In genomic region chr2:31904622-31905021, GRCm38 (mm10) we compare ENCODE assay signal across 13 mouse cellular contexts. TPM values are rescaled to one million over a fixed set of nuclear protein-coding genes. Genes with fewer than 3 reads are reported as not detected.
DNase-seq lines count a peak whose midpoint lies in the region; ATAC-seq and TF ChIP-seq lines count a peak whose summit lies in the region.
"Had no signal": no experiment of that assay in that cellular context is flagged by ENCODE, and none has a peak within 500 bp of the region (broad histone marks: within the 10 kb centered on the region; RNA-seq: fewer than 3 reads in every experiment).

No protein-coding gene starts in this region.

- peak; percentile 50 for TF ChIP-seq CTCF in kidney, postnatal 0 days (IDR thresholded peaks at IDR 0.05; ENCODE audit: low read depth)
- TF ChIP-seq CTCF in E14TG2a.4 (conservative IDR thresholded peaks at IDR 0.05; ENCODE audit: low read length) = peak; percentile 20
- peak in 2 of 3 experiments; percentile 17 to 39; a peak in 3 of 6 replicates for TF ChIP-seq CTCF in MEL (IDR thresholded peaks at IDR 0.05 in 2 of 3, conservative IDR thresholded peaks at IDR 0.05 in 1 of 3; ENCODE audit: control insufficient read depth in 1 of 3, insufficient read depth in 1 of 3, low read depth in 2 of 3, low read length in 3 of 3, poor library complexity in 1 of 3, severe bottlenecking in 1 of 3)

- no peaks in the 10 kb centered on the region for H3K36me3 ChIP-seq in kidney, postnatal 0 days (ENCODE audit: insufficient read depth, low read length)
- H3K36me3 ChIP-seq in kidney, embryonic 15.5 days = no peaks in the 10 kb centered on the region
- H3K36me3 ChIP-seq in E14TG2a.4 (ENCODE audit: insufficient read depth, low read length) (no peaks in the 10 kb centered on the region), MEL (ENCODE audit: control insufficient read depth in 1 of 2, insufficient read depth in 2 of 2, low read length in 2 of 2) (no peaks in the 10 kb centered on the region)
- H3K36me3 ChIP-seq in embryonic facial prominence, embryonic 14.5 days (ENCODE audit: control insufficient read depth, insufficient read depth, low read length) = no peaks in the 10 kb centered on the region
- H3K36me3 ChIP-seq: limb, embryonic 13.5 days had no signal

- H3K9ac ChIP-seq in kidney, postnatal 0 days (ENCODE audit: low read depth, low read length) = no peak overlapping the region
- no peak overlapping the region for H3K9ac ChIP-seq in kidney, embryonic 15.5 days
- H3K9ac ChIP-seq in MEL (ENCODE audit: control insufficient read depth, low read depth, low read length, poor library complexity, severe bottlenecking) = no peak overlapping the region
- no peak overlapping the region for H3K9ac ChIP-seq in embryonic facial prominence, embryonic 14.5 days (ENCODE audit: low read depth, low read length)

- H3K27ac ChIP-seq in kidney, postnatal 0 days = no peak overlapping the region
- no peak overlapping the region for H3K27ac ChIP-seq in kidney, embryonic 15.5 days
- H3K27ac ChIP-seq in MEL (ENCODE audit: control insufficient read depth, low read depth, low read length) = no peak overlapping the region
- H3K27ac ChIP-seq in embryonic facial prominence, embryonic 14.5 days (replicated peaks; ENCODE audit: low read depth, low read length) = no peak overlapping the region
- H3K27ac ChIP-seq: limb, embryonic 13.5 days had no signal

- H3K4me3 ChIP-seq in kidney, postnatal 0 days (replicated peaks; ENCODE audit: low read depth, low read length) = no peak overlapping the region
- no peak overlapping the region for H3K4me3 ChIP-seq in kidney, embryonic 15.5 days (replicated peaks)
- no peak overlapping the region for H3K4me3 ChIP-seq in E14TG2a.4 (replicated peaks; ENCODE audit: low read length)
- H3K4me3 ChIP-seq in MEL (ENCODE audit: control insufficient read depth in 1 of 2, insufficient read depth in 1 of 2, low read depth in 2 of 2, low read length in 2 of 2) = no peak overlapping the region
- no peak overlapping the region for H3K4me3 ChIP-seq in embryonic facial prominence, embryonic 14.5 days (ENCODE audit: low read depth, low read length)
- H3K4me3 ChIP-seq: erythroblast, embryonic 14.5 days; limb, embryonic 13.5 days had no signal

- no peak for TF ChIP-seq RAD21 in MEL (IDR thresholded peaks at IDR 0.05; ENCODE audit: low read depth, low read length)

- no peaks in the 10 kb centered on the region for H3K79me2 ChIP-seq in MEL (ENCODE audit: control insufficient read depth, insufficient read depth, low read length, poor library complexity)

- ATAC-seq in kidney, postnatal 0 days (replicated peaks; ENCODE audit: low FRiP score, low read depth) = no peak
- ATAC-seq in kidney, embryonic 15.5 days (replicated peaks; ENCODE audit: low FRiP score) = no peak
- ATAC-seq in embryonic facial prominence, embryonic 14.5 days (ENCODE audit: low read depth) = peak; percentile 35; the same call in 1 of the 2 replicates

- 15% methylated on average over 8 of the region's 8 CpGs for WGBS in kidney, postnatal 0 days
- 12% methylated on average over 8 of the region's 8 CpGs for WGBS in kidney, embryonic 15.5 days
- WGBS in embryonic facial prominence, embryonic 14.5 days = 16% methylated on average over 8 of the region's 8 CpGs

- DNase-seq in kidney, postnatal 0 days (ENCODE audit: low spot score) = no peak
- no peak for DNase-seq in MEL (ENCODE audit: low read depth, low spot score)
- DNase-seq in embryonic facial prominence, embryonic 14.5 days (ENCODE audit: low spot score) = no peak
- DNase-seq in cerebellum, adult 18-20 months = no peak
- DNase-seq in urinary bladder, postnatal 4 days (ENCODE audit: low spot score in 2 of 2) = no peak
- DNase-seq in cerebellum, postnatal 4 days (ENCODE audit: low spot score in 2 of 2) = no peak
- DNase-seq: kidney, postnatal 25 days; midbrain, embryonic 14.5 days had no signal

- no peak for TF ChIP-seq EP300 in MEL (IDR thresholded peaks at IDR 0.05; ENCODE audit: low read depth in 1 of 2, low read length in 2 of 2)

- no peaks in the 10 kb centered on the region for H3K4me1 ChIP-seq in kidney, postnatal 0 days (replicated peaks; ENCODE audit: insufficient read depth, low read length)
- peaks cover 21% of the 10 kb centered on the region for H3K4me1 ChIP-seq in kidney, embryonic 15.5 days
- H3K4me1 ChIP-seq in E14TG2a.4 (replicated peaks; ENCODE audit: low read depth, low read length) (peaks cover 39% of the 10 kb centered on the region), MEL (ENCODE audit: control insufficient read depth in 1 of 2, insufficient read depth in 2 of 2, low read length in 2 of 2) (no peaks in the 10 kb centered on the region)
- peaks cover 15% of the 10 kb centered on the region for H3K4me1 ChIP-seq in embryonic facial prominence, embryonic 14.5 days (ENCODE audit: control insufficient read depth, insufficient read depth, low read length)

- TF ChIP-seq POLR2A in MEL (IDR thresholded peaks at IDR 0.05; ENCODE audit: control insufficient read depth in 1 of 2, insufficient read depth in 1 of 2, low read depth in 1 of 2, low read length in 2 of 2, poor library complexity in 1 of 2) = no peak

- H3K4me2 ChIP-seq in kidney, postnatal 0 days (ENCODE audit: low read length) = no peak overlapping the region
- no peak overlapping the region for H3K4me2 ChIP-seq in kidney, embryonic 15.5 days
- H3K4me2 ChIP-seq in embryonic facial prominence, embryonic 14.5 days (ENCODE audit: low read depth, low read length) = no peak overlapping the region
- H3K4me2 ChIP-seq: limb, embryonic 13.5 days had no signal

- no peaks in the 10 kb centered on the region for H3K9me3 ChIP-seq in kidney, postnatal 0 days (replicated peaks; ENCODE audit: low read length)
- no peaks in the 10 kb centered on the region for H3K9me3 ChIP-seq in kidney, embryonic 15.5 days (replicated peaks)
- H3K9me3 ChIP-seq in E14TG2a.4 (ENCODE audit: low read length) (no peaks in the 10 kb centered on the region), MEL (replicated peaks; ENCODE audit: insufficient read depth, low read length) (no peaks in the 10 kb centered on the region)
- no peaks in the 10 kb centered on the region for H3K9me3 ChIP-seq in embryonic facial prominence, embryonic 14.5 days (ENCODE audit: control insufficient read depth, low read length)
- H3K9me3 ChIP-seq: limb, embryonic 13.5 days had no signal

- H3K27me3 ChIP-seq in kidney, postnatal 0 days (ENCODE audit: insufficient read depth, low read length) = no peaks in the 10 kb centered on the region
- H3K27me3 ChIP-seq in kidney, embryonic 15.5 days = no peaks in the 10 kb centered on the region
- peaks cover 5% of the 10 kb centered on the region; the same call in 1 of the 2 replicates for H3K27me3 ChIP-seq in E14TG2a.4 (ENCODE audit: insufficient read depth, low read length)
- H3K27me3 ChIP-seq in MEL (ENCODE audit: control insufficient read depth in 1 of 2, insufficient read depth in 2 of 2, low read length in 2 of 2) = no peaks in the 10 kb centered on the region
- H3K27me3 ChIP-seq in embryonic facial prominence, embryonic 14.5 days (replicated peaks; ENCODE audit: control insufficient read depth, insufficient read depth, low read length) = no peaks in the 10 kb centered on the region
- H3K27me3 ChIP-seq: limb, embryonic 13.5 days had no signal

TF ChIP-seq in MEL, 35 proteins besides CTCF, POLR2A, EP300 and RAD21:
- TF ChIP-seq SMC3 (IDR thresholded peaks at IDR 0.05; ENCODE audit: low read depth, low read length) (0 out of 2 replicates have a peak, but pooled peaks have one; percentile 16), MYC (IDR thresholded peaks at IDR 0.05; ENCODE audit: low read depth, low read length) (no peak)

RNA-seq across cellular contexts. Expression of gene Lamc3, which starts 17.5 kb away (rescaled TPM):
- polyA plus RNA-seq in kidney, postnatal 0 days (2015; fragmentation: Nextera tagmentation; extraction: Ambion mirVana) = 2.8 TPM in 2 replicates
- polyA plus RNA-seq in kidney, embryonic 15.5 days (2015; fragmentation: Nextera tagmentation; extraction: Ambion mirVana) = 3.5 and 4.5 TPM in 2 replicates
- not detected in 2 replicates for total RNA-seq in MEL (2012; rRNA removed)
- polyA plus RNA-seq in MEL (2012; ENCODE audit: insufficient read depth in 1 of 2, insufficient read length in 2 of 2, low read depth in 1 of 2, low replicate concordance in 2 of 2, missing spikeins in 1 of 2) = not detected
- polyA plus RNA-seq in embryonic facial prominence, embryonic 14.5 days (2014; fragmentation: Nextera tagmentation; extraction: Ambion mirVana) = 2.0 and 2.2 TPM in 2 replicates
- polyA plus RNA-seq: erythroblast, embryonic 14.5 days had no signal

RNA-seq across cellular contexts. Expression of gene Aif1l, which starts 45.3 kb away (rescaled TPM):
- 129 and 141 TPM in 2 replicates for polyA plus RNA-seq in kidney, postnatal 0 days (2015; fragmentation: Nextera tagmentation; extraction: Ambion mirVana)
- polyA plus RNA-seq in kidney, embryonic 15.5 days (2015; fragmentation: Nextera tagmentation; extraction: Ambion mirVana) = 75.5 and 76.3 TPM in 2 replicates
- 0.16 and 0.69 TPM in 2 replicates for total RNA-seq in MEL (2012; rRNA removed)
- polyA plus RNA-seq in MEL (2012; ENCODE audit: insufficient read depth in 1 of 2, insufficient read length in 2 of 2, low read depth in 1 of 2, low replicate concordance in 2 of 2, missing spikeins in 1 of 2) = 1 to 10 TPM in 1 of 2 experiments, not detected in 1; 1.9 TPM
- polyA plus RNA-seq in embryonic facial prominence, embryonic 14.5 days (2014; fragmentation: Nextera tagmentation; extraction: Ambion mirVana) = 31.2 and 33.9 TPM in 2 replicates
- polyA plus RNA-seq: erythroblast, embryonic 14.5 days had no signal

RNA-seq across cellular contexts. Expression of gene Fibcd1, which starts 58.8 kb away (rescaled TPM):
- 0.75 and 0.89 TPM in 2 replicates for polyA plus RNA-seq in kidney, postnatal 0 days (2015; fragmentation: Nextera tagmentation; extraction: Ambion mirVana)
- 1.2 and 1.6 TPM in 2 replicates for polyA plus RNA-seq in kidney, embryonic 15.5 days (2015; fragmentation: Nextera tagmentation; extraction: Ambion mirVana)
- total RNA-seq in MEL (2012; rRNA removed) = not detected in 2 replicates
- polyA plus RNA-seq in MEL (2012; ENCODE audit: insufficient read depth in 1 of 2, insufficient read length in 2 of 2, low read depth in 1 of 2, low replicate concordance in 2 of 2, missing spikeins in 1 of 2) = not detected
- 0.19 and 0.29 TPM in 2 replicates for polyA plus RNA-seq in embryonic facial prominence, embryonic 14.5 days (2014; fragmentation: Nextera tagmentation; extraction: Ambion mirVana)
- polyA plus RNA-seq: erythroblast, embryonic 14.5 days; heart, embryonic 16.5 days had no signal

Comparison
In these comparisons a context has a peak if more than half of its experiments do, and no peak if none do; other contexts are left out.
1. RNA of gene Aif1l, which starts 45.3 kb away (polyA plus RNA-seq): 129 to 141 TPM in kidney, postnatal 0 days, 75.5 to 76.3 TPM in kidney, embryonic 15.5 days and 31.2 to 33.9 TPM in embryonic facial prominence, embryonic 14.5 days; 1.9 TPM in MEL; every median in the first group is over 10 times any median in the second.
2. Peak in every context shown above with its lines, with median percentiles within 50 percentile points of each other: CTCF ChIP-seq.